Mouse (Mus musculus) forebrain, embryonic 14.5 days (tissue): Measurements from ENCODE around the gene Aup1. TPM values are rescaled to one million over a fixed set of nuclear protein-coding genes. Genes with fewer than 3 reads are reported as not detected.

Experiments
- ATAC-seq: fragments of 200-750 bp; cut with Nextera tagmentation; 2 replicates; pipeline ENCODE4 v1.8.0; 2017; ENCODE audit warnings: mild to moderate bottlenecking, moderate library complexity
- DNase-seq: peaks from one replicate; pipeline ENCODE4 v3.0.0-alpha.2; 2015; ENCODE audit warnings: low spot score
- H3K27ac ChIP-seq: fragments of 300-500 bp; sonication (generic); 2 replicates; pipeline ENCODE4 v1.5.1; 2014; ENCODE audit warnings: low read depth, mild to moderate bottlenecking, control low read depth, low read length, moderate library complexity
- H3K27me3 ChIP-seq: fragments of 300-500 bp; sonication (generic); replicated peaks from 2 replicates; pipeline ENCODE4 v1.6.1; 2014; ENCODE audit warnings: low read length, control low read depth, mixed read lengths; ENCODE audit not compliant: control insufficient read depth, insufficient read depth
- H3K36me3 ChIP-seq: fragments of 300-500 bp; sonication (generic); 2 replicates; pipeline ENCODE4 v1.6.1; 2014; ENCODE audit warnings: low read length, control low read depth; ENCODE audit not compliant: control insufficient read depth, insufficient read depth
- H3K4me1 ChIP-seq: fragments of 300-500 bp; sonication (generic); 2 replicates; pipeline ENCODE4 v1.6.1; 2014; ENCODE audit warnings: antibody characterized with exemption, low read length, control low read depth; ENCODE audit not compliant: control insufficient read depth, insufficient read depth
- H3K4me2 ChIP-seq: fragments of 300-500 bp; sonication (generic); 2 replicates; pipeline ENCODE4 v1.6.1; 2014; ENCODE audit warnings: mild to moderate bottlenecking, control low read depth, low read length
- H3K4me3 ChIP-seq: fragments of 300-500 bp; sonication (generic); 2 replicates; pipeline ENCODE4 v1.5.1; 2014; ENCODE audit warnings: low read depth, low read length, control low read depth
- H3K9ac ChIP-seq: fragments of 300-500 bp; sonication (generic); 2 replicates; pipeline ENCODE4 v1.6.1; 2014; ENCODE audit warnings: mild to moderate bottlenecking, low read length, control low read depth, moderate library complexity
- H3K9me3 ChIP-seq: fragments of 300-500 bp; sonication (generic); replicated peaks from 2 replicates; pipeline ENCODE4 v1.6.1; 2016; ENCODE audit warnings: low read length, control low read depth, mixed read lengths; ENCODE audit not compliant: control insufficient read depth
- WGBS: fragments of 180-500 bp; shearing (Covaris S2); extraction: QIAGEN DNeasy Blood & Tissue Kit; methylation state at CpG from one replicate; pipeline ENCODE4 v1.1.7; 2014; 5-methylcytosine and 5-hydroxymethylcytosine counted together
- polyA plus RNA-seq: library from polyadenylated mRNA; unstranded; fragments of >200 nt; fragmentation: Nextera tagmentation; extraction: Ambion mirVana; gene quantifications from 2 replicates; pipeline ENCODE4 v1.2.1, GENCODE M21; 2014

Aup1 gene
- polyA plus RNA-seq, 1 experiment from 2014 or later: 101 TPM

DNA sequence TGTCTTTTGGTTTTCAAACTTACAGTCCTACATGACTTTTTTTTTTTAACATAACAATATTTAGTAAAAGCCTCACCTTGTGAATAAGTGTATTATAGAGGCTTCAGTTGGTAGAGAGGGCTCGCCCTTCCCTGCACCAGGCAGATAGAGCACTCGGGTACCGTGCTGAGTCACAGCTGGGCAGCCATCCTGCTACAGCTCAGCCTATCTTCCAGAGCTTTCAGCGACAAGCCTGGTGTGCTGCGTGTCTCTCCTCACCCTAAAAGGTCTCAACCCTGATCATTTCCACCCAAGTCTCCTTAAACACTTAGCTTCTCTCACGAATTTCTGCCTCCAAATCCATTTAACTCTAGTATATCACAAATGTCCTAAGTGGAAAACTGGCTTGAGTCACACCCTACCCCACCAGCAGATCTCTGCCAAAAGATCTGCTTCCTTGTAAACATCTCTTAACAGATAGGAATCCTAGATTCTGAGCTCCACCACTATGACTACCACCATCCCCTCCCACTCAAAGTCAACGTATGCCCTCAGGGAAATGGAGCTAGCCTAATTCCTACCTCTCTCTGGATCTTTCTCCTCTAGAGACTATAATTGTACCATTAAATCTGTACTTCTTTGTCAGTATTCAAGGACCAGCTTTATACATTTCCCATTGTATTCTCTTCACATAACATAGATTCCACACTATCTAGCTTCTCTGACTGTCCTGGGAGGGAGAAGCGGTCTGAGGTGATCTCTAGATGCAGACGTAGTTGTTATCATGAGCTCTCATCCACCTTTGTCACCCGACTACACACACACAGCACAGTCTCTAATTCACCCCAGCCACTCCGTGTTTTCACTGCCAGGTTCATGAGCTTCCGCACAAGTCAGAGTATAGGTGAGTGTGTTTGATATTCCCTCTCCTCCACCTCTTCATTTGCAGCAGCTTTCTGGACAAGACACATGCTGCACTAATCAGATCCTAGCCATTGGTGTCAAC is 39.5 kb upstream of the Aup1 start:
- Histone ChIP-seq H3K27ac (no peak overlapping the region), H3K4me1 (no peaks in the 10 kb centered on the region), H3K4me3 (no peak overlapping the region), H3K27me3 (no peaks in the 10 kb centered on the region), H3K36me3 (no peaks in the 10 kb centered on the region), H3K9ac (no peak overlapping the region), H3K9me3 (no peaks in the 10 kb centered on the region), H3K4me2 (no peak overlapping the region)
- WGBS: 79% methylated on average over 12 of the region's 12 CpGs
- DNase-seq (no peak), ATAC-seq (no peak)

- no peaks in the 10 kb centered on the region for H3K9me3 ChIP-seq
- DNase-seq: no peak
- H3K36me3 ChIP-seq: no peaks in the 10 kb centered on the region
- no peak overlapping the region for H3K4me3 ChIP-seq
- no peak overlapping the region for H3K4me2 ChIP-seq
- WGBS: 87% methylated on average over 2 of the region's 2 CpGs
- ATAC-seq: no peak
- H3K27ac ChIP-seq: no peak overlapping the region
- no peaks in the 10 kb centered on the region for H3K27me3 ChIP-seq
- no peaks in the 10 kb centered on the region for H3K4me1 ChIP-seq
- no peak overlapping the region for H3K9ac ChIP-seq
Observed at GRCm38 (mm10) chr6:83015749-83016148, 38.6 kb upstream of the Aup1 start.

DNA sequence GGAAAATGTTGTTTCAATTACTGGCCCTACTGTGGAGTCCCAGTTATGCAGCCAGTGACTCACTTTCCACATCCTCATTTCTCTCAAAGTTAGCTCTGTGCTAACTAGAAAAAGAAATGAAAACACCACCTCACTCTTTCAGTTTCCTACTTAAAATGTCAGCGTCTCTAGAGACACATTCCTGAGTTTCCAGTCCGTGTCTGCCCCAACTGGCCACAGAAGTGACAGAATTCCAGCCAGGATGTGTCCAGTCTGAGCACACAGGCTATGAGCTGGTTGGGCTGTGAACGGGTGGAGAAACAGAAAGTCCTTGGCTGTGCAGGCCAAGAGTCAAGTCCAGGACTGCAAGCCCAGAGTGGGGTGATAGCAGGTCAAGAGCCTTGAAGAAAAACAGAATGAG is 37.1 kb upstream of the Aup1 start:
- Histone ChIP-seq H3K4me3 (no peak overlapping the region), H3K4me1 (no peaks in the 10 kb centered on the region), H3K27ac (no peak overlapping the region), H3K9me3 (no peaks in the 10 kb centered on the region), H3K9ac (no peak overlapping the region), H3K36me3 (no peaks in the 10 kb centered on the region), H3K4me2 (no peak overlapping the region), H3K27me3 (no peaks in the 10 kb centered on the region)
- DNase-seq (no peak), ATAC-seq (no peak)
- whole genome bisulfite sequencing: 72% methylated on average over 3 of the region's 3 CpGs

DNA sequence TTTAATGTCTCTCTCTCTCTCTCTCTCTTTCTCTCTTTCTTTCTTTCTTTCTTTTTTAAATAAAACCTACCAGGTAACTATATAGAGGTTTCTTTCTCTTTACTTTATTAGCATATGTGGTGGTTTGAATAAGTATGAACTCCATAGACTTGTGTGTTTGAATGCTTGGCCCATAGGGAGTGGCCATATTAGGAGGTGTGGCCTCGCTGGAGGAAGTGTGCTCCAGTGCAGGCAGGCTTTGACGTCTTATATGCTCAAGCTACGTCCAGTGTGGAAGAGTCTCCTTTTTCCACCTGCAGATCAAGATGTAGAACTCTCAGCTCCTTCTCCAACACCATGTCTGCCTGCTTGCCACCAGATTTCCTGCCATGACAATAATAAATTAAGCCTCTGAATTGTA is 35.3 kb upstream of the Aup1 start:
- Histone ChIP-seq H3K4me1 (no peaks in the 10 kb centered on the region), H3K4me2 (no peak overlapping the region), H3K27me3 (no peaks in the 10 kb centered on the region), H3K4me3 (no peak overlapping the region), H3K9ac (no peak overlapping the region), H3K36me3 (no peaks in the 10 kb centered on the region), H3K9me3 (no peaks in the 10 kb centered on the region), H3K27ac (no peak overlapping the region)
- ATAC-seq (no peak), DNase-seq (no peak)
- WGBS: 71% methylated on average over 3 of the region's 3 CpGs

- Histone ChIP-seq H3K4me1 (no peaks in the 10 kb centered on the region), H3K4me2 (no peak overlapping the region), H3K4me3 (no peak overlapping the region), H3K27ac (no peak overlapping the region), H3K36me3 (no peaks in the 10 kb centered on the region), H3K9me3 (no peaks in the 10 kb centered on the region), H3K27me3 (no peaks in the 10 kb centered on the region), H3K9ac (no peak overlapping the region)
- DNase-seq: no peak
- WGBS: 88% methylated on average over 6 of the region's 6 CpGs
- no peak for ATAC-seq
Observed at GRCm38 (mm10) chr6:83020121-83020520, 34.2 kb upstream of the Aup1 start.

DNA sequence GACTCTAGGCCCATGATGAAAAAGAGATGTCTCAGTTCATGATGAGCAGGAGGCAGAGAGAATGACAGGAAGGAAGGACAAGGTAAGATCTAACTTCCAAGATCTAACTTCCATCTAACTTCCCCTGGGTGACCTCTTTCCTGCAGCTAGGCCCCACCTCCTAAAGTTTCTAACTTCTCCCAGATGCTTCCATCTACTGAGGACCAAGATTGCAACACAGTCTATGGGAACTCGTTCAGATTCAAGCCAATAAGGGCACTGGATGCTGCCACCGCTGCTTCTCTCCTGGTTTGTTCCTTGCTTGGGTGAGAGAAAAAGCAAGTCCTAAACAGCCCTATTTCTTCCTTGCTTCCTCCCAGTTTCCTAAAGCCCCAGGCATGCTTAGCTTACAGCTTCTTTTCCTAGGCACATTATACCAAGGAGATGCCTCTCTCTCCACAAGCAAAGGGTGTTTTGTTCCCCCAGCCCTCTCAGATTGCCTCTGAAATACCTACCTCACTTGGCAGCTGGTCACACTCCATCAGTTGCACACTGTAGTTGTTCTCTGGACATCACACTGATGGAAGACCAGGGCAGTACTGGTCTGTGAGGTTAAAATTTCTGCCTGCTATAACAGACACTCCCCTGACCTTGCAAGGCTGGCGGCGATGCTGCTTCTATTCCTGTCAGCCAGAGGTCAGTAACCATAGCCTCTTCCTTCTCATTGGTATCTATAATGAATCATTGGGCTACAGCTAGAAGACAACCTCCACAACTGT is 33.3 kb upstream of the Aup1 start:
- Histone ChIP-seq H3K36me3 (no peaks in the 10 kb centered on the region), H3K4me3 (no peak overlapping the region), H3K9ac (no peak overlapping the region), H3K9me3 (no peaks in the 10 kb centered on the region), H3K4me2 (no peak overlapping the region), H3K27me3 (no peaks in the 10 kb centered on the region), H3K4me1 (no peaks in the 10 kb centered on the region), H3K27ac (no peak overlapping the region)
- 79% methylated on average over 4 of the region's 4 CpGs for WGBS
- ATAC-seq (no peak), DNase-seq (no peak)

- WGBS: 85% methylated on average over 9 of the region's 9 CpGs
- Histone ChIP-seq H3K4me3 (no peak overlapping the region), H3K9ac (no peak overlapping the region), H3K9me3 (no peaks in the 10 kb centered on the region), H3K27ac (no peak overlapping the region), H3K4me1 (no peaks in the 10 kb centered on the region), H3K36me3 (no peaks in the 10 kb centered on the region), H3K27me3 (no peaks in the 10 kb centered on the region), H3K4me2 (no peak overlapping the region)
- ATAC-seq (no peak), DNase-seq (no peak)
Observed at GRCm38 (mm10) chr6:83023008-83023407, 31.3 kb upstream of the Aup1 start.

- Histone ChIP-seq H3K9ac (no peak overlapping the region), H3K36me3 (no peaks in the 10 kb centered on the region), H3K4me2 (no peak overlapping the region), H3K27me3 (no peaks in the 10 kb centered on the region), H3K4me3 (no peak overlapping the region), H3K27ac (no peak overlapping the region), H3K9me3 (no peaks in the 10 kb centered on the region), H3K4me1 (no peaks in the 10 kb centered on the region)
- DNase-seq: no peak
- no peak for ATAC-seq
- WGBS: 90% methylated on average over 2 of the region's 2 CpGs
Observed at GRCm38 (mm10) chr6:83023786-83024185, 30.5 kb upstream of the Aup1 start.

- ATAC-seq (no peak), DNase-seq (no peak)
- Histone ChIP-seq H3K9ac (no peak overlapping the region), H3K4me3 (no peak overlapping the region), H3K27ac (no peak overlapping the region), H3K4me1 (no peaks in the 10 kb centered on the region), H3K4me2 (no peak overlapping the region), H3K9me3 (no peaks in the 10 kb centered on the region), H3K36me3 (no peaks in the 10 kb centered on the region), H3K27me3 (no peaks in the 10 kb centered on the region)
- WGBS: 72% methylated on average over 4 of the region's 4 CpGs
Observed at GRCm38 (mm10) chr6:83024421-83024820, 29.9 kb upstream of the Aup1 start.
